Mouse (Mus musculus) mature B cell (primary cell): ENCODE measurements around the gene Slc35f6.

ENCODE experiments used
- in situ Hi-C: fragments of 300-500 bp; cut with MboI; formaldehyde crosslinking; loops from 2 replicates; pipeline ENCODE4 v1.14.3; 2019

Gene Slc35f6

GRCm38 (mm10) chr5:30621211-30621790 is 26.4 kb upstream of the Slc35f6 start:
- in situ Hi-C loops: no loop called here

GRCm38 (mm10) chr5:30621844-30622176 is 25.9 kb upstream of the Slc35f6 start:
- in situ Hi-C loops: no loop called here

- in situ Hi-C loops: no loop called here
These were observed 25.4 kb upstream of the Slc35f6 start for GRCm38 (mm10) chr5:30622177-30622840.

- in situ Hi-C loops: no loop called here
These were observed 24.9 kb upstream of the Slc35f6 start for GRCm38 (mm10) chr5:30622841-30623185.

- in situ Hi-C loops: no loop called here
These were observed 24.4 kb upstream of the Slc35f6 start for GRCm38 (mm10) chr5:30623380-30623779.

- in situ Hi-C loops: no loop called here
These were observed 23.4 kb upstream of the Slc35f6 start for GRCm38 (mm10) chr5:30624311-30624710.

- in situ Hi-C loops: no loop called here
These were observed 22.8 kb upstream of the Slc35f6 start for GRCm38 (mm10) chr5:30624908-30625307.

GRCm38 (mm10) chr5:30625379-30625778 is 22.4 kb upstream of the Slc35f6 start:
- in situ Hi-C loops: no loop called here

GRCm38 (mm10) chr5:30626331-30627105 is 21.2 kb upstream of the Slc35f6 start:
- in situ Hi-C loops: no loop called here

GRCm38 (mm10) chr5:30628511-30628910 is 19.2 kb upstream of the Slc35f6 start:
- in situ Hi-C loops: no loop called here

- in situ Hi-C loops: no loop called here
These were observed 17.3 kb upstream of the Slc35f6 start for GRCm38 (mm10) chr5:30630401-30630800.

GRCm38 (mm10) chr5:30632134-30632533 is 15.6 kb upstream of the Slc35f6 start:
- in situ Hi-C loops: no loop called here

- in situ Hi-C loops: no loop called here
These were observed 10.7 kb upstream of the Slc35f6 start for GRCm38 (mm10) chr5:30636994-30637393.

- in situ Hi-C loops: no loop called here
These were observed 9.7 kb upstream of the Slc35f6 start for GRCm38 (mm10) chr5:30638041-30638440.

- in situ Hi-C loops: no loop called here
These were observed 4.1 kb upstream of the Slc35f6 start for GRCm38 (mm10) chr5:30643477-30644179.

- in situ Hi-C loops: no loop called here
These were observed 1.7 kb upstream of the Slc35f6 start for GRCm38 (mm10) chr5:30646036-30646435.

GRCm38 (mm10) chr5:30647396-30647795 is 337 bp upstream of the Slc35f6 start:
- in situ Hi-C loops: no loop called here

GRCm38 (mm10) chr5:30649558-30649957 is 1.8 kb downstream of the Slc35f6 start:
- in situ Hi-C loops: no loop called here

- in situ Hi-C loops: no loop called here
These were observed 3.0 kb downstream of the Slc35f6 start for GRCm38 (mm10) chr5:30650756-30651155.

GRCm38 (mm10) chr5:30651554-30651953 is 3.8 kb downstream of the Slc35f6 start:
- in situ Hi-C loops: no loop called here

GRCm38 (mm10) chr5:30653246-30653645 is 5.5 kb downstream of the Slc35f6 start:
- in situ Hi-C loops: no loop called here

GRCm38 (mm10) chr5:30655042-30655441 is 7.3 kb downstream of the Slc35f6 start:
- in situ Hi-C loops: no loop called here
